Mouse (Mus musculus) gastrocnemius, postnatal 36 days (tissue): ENCODE data around the gene Poc1a. TPM values are rescaled to one million over a fixed set of nuclear protein-coding genes. Genes with fewer than 3 reads are reported as not detected.
A peak's percentile ranks its signal among the peaks of the same experiment; 100 is the strongest.

Source experiments
- DNase-seq, 2 experiments: peaks; one replicate each; pipeline ENCODE4 v3.0.0; 2022
- intact Hi-C: fragments of 180-260 bp; cut with DNase I; formaldehyde crosslinking; loops from one replicate; pipeline ENCODE4 v1.15.1; 2025
- total RNA-seq, 2 experiments: library from RNA; stranded (reverse); gene quantifications; 2 replicates each; pipeline ENCODE4 v1.2.3; 2021

The Poc1a gene
- total RNA-seq, 2 experiments from 2014 or later, result 1.5 to 1.7 TPM

GRCm38 (mm10) chr9:106355975-106356286 lies 75.1 kb downstream of the Poc1a start:
- DNase-seq, result no peak
- intact Hi-C loops, result no loop called here

DNA sequence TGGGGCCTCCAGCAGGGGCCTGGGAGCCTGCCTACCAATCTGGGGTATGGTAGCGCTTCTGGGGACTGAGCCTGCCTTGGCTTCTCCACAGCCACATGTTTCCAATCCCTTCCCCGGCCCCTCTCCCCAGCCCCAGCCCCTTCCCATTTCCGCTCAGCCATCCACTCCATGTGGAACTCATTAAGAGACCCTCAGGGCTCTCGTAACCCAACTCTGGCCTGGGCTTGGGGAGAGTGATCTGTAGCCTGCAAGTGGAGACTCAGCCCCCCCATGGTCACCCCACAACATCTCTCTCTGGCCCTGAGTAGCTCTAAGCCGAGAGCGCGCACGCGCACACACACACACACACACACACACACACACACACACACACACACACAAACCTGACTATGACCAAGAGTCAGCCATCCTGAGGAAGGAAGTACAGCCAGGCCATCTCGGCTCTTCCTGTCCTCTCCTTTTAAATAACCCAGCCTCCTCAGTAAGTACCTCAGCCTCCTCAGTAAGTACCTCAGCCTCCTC lies 75.5 kb downstream of the Poc1a start:
- no peak for DNase-seq
- intact Hi-C loops, result no loop called here

DNA sequence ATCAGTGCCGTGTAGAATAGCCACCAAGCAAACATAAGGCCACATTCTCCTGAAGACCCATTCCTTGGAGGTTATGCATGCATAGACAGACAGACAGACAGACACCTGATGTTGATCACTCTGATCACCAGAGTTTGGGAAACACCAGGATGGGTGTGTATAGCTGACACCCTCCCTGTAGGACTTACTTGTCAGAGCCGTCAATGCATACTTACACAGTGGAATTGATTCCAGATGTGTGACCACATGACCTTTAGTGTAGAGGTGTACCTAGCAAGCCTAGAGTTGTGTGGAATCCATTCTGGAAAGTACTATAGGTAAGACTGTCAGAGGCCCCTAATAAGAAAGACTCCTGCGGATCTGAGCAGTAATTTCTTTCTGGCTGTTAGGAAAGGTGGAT lies 76.3 kb downstream of the Poc1a start:
- intact Hi-C loops, result no loop called here

DNA sequence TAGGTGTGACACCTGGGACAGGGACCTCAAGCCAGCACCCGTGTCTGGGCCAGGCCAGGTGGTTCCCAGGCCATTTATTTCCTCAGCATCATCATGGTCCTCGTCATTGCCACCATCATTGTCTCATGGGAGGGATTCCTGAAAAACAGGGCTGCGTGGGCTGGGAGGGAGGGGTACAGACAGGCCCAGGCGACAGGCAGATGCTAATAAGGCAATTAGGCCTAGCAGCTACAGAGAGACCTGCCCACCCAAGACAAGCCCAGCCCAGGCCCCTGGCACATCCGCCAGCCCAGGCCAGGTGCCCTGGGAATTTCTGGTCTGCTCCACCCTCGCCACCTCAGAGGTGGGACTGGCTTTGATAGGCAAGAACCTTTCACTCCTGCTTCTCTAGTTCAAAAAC lies 78.4 kb downstream of the Poc1a start:
- no peak for DNase-seq
- intact Hi-C loops, result no loop called here

More for the DNA sequence above, 76.3 kb downstream of the Poc1a start:
- no peak for DNase-seq

- intact Hi-C loops, result no loop called here
- no peak for DNase-seq
Observed at GRCm38 (mm10) chr9:106361140-106361539, 80.3 kb downstream of the Poc1a start.

DNA sequence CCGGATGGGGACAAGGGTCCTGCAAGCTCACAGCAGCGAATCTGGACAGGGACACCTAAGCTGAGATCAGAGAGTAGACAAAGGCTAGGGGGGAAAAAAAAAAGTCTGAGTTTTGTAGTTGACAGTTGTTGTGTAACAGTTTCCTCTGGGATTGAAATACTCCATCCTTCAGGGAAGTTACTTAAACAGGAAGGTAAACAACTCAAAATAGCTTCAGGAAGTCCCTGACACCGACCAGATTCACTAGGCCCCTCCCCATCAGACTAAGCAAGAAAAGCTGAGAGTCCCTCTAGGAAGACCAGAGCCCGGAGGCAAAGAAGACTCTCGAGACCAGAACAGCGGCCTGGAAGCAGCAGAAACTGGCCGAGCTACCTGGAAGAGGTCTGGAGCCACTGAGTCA lies 84.5 kb downstream of the Poc1a start:
- intact Hi-C loops, result loop anchor here (5.0 kb wide), 1 partner anchor 112 kb away; the partner anchor contains the start of genes Parp3 and Rrp9

DNA sequence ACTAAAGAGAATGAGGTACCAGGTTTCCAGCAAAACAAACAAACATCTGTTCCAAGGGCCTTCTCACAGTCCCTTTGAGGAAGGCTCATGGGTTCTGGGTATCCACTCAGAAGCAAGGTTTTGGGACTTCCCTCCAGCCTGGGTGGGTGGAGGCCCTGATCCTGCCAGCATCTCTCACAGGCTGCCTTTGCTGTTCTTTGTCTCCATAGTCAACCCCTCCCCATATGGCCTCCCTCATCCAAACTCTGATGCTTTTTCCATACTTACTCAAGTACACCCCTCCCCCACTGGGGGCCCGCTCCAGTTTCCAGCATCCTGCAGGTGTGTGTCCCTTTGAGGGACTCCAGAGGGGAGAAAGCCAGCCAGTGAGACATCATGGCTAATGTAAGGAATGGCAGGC lies 85.3 kb downstream of the Poc1a start:
- intact Hi-C loops, result loop anchor here (5.0 kb wide), 1 partner anchor 111 kb away; the partner anchor contains the start of genes Parp3 and Rrp9
- no peak for DNase-seq

More for the DNA sequence above, 84.5 kb downstream of the Poc1a start:
- no peak for DNase-seq

DNA sequence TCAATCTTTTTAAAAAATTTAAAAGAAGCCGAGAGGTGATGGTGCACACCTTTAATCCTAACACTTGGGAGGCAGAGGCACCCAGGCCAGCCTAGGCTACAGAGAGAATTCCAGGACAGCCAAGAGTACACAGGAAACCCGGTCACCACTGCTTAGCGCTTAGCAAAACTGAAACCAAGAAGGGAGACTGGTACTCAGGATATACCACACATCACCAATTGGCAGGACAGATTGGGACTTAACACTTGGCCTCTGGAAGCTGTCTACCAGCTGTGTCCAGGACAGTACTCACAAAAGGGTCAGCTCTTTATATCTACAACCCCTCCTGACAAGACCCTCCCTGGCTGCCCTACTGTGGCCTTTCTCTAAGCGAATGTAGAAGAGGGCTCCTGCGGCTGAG lies 86.1 kb downstream of the Poc1a start:
- no peak for DNase-seq
- intact Hi-C loops, result loop anchor here (5.0 kb wide), 1 partner anchor 110 kb away; the partner anchor contains the start of genes Parp3 and Rrp9

GRCm38 (mm10) chr9:106367592-106368111 lies 86.8 kb downstream of the Poc1a start:
- peak; percentile 94 to 99 for DNase-seq
- intact Hi-C loops, result loop anchor here (5.0 kb wide), 1 partner anchor 110 kb away; the partner anchor contains the start of genes Parp3 and Rrp9

DNA sequence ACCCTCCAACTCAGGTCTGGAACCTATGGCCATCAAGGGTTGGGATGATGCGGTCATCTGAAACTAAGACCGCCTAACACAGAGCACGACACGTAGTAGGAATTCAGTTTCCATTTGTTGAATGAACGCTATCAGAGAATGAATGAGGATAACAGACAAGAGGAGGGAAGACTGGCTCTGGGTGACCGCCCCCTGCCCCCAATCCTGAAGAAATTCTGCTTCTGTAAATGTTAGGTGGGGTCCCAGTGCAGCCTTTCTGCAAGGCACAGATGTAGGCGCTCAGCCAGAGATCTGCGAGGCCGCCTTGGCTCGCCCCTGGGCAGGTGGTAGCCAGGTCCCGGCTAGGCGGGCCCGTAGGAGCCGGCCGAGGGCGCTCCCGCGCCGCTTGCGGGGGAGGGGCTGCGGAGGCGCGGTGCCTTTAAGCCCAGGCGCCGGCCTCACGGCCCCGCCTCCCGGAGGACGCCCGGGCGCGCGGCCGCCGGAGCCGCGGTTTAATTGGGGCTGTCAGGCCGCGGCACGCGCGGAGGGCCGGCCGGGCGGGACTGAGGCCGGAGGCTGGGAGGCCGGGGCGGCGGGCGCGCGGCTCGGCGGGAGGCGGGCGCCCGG lies 87.4 kb downstream of the Poc1a start, which contains the start of gene Dusp7:
Dusp7 (plus strand) TSS at position 521 of the 606 bp plus-strand sequence.
- intact Hi-C loops, result loop anchor here (5.0 kb wide), 1 partner anchor 109 kb away; the partner anchor contains the start of genes Parp3 and Rrp9
- DNase-seq, result peak; percentile 75 to 86

GRCm38 (mm10) chr9:106368831-106369501 lies 88.1 kb downstream of the Poc1a start:
- intact Hi-C loops, result loop anchor here (5.0 kb wide), 1 partner anchor 108 kb away; the partner anchor contains the start of genes Parp3 and Rrp9
- peak; percentile 41 to 55 for DNase-seq

DNA sequence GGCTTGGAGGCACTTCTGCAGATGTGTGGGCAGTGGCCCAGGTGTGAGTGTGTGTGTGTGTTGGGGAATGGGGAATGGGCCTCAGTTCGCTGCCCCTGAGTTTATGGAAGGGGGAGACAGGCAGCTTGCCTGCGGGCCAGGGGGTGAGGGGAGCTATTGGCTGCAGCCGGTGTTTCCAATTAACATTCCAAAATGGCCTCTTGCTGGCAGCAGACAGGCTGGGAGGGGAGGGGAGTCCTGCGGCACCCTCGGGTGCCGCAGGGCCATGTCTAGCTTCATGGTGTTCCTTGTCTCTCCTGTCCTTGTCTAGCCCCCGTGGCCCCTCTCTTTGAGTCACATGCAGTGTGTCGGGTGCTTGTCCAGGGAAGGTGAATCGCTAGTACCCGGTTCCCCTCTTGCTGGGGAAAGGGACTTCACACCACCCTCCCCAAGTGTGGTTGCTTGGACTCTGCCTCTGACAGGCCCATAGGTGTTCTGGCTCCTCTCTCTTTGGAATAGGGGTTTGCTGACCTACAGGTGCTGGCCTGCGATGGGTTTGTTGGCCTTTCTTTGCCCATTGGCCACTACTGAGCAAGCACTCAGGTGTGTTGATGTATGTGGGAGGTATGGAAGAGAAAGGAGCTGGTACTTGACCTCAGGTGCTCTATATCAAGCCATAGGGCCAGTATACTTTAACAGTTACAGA lies 89.1 kb downstream of the Poc1a start:
- DNase-seq, result peak in 1 of 2 experiments; percentile 37
- intact Hi-C loops, result loop anchor here (2.0 to 5.0 kb wide), 2 partner anchors 41 to 107 kb away; partner anchors contain the start of genes Parp3 and Rrp9

- DNase-seq, result no peak
- intact Hi-C loops, result loop anchor here (2.0 kb wide), 1 partner anchor 40 kb away; no protein-coding TSS in a partner anchor
Observed at GRCm38 (mm10) chr9:106370620-106371383, 89.9 kb downstream of the Poc1a start.

DNA sequence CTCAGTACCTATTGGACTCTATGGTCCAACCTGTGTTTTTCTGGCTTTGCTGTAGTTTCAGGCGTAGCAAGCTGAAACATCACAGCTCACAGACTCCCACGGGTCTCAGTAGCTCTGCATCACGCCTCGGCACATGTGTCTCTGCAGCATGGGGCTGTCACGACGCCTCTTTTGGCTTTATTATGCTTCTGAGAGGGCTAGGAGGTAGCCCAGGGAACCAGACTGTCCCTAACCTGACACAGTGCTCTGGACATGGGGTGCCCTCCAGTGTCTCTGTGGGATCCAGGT lies 90.5 kb downstream of the Poc1a start:
- intact Hi-C loops, result loop anchor here (2.0 kb wide), 1 partner anchor 39 kb away; no protein-coding TSS in a partner anchor

DNA sequence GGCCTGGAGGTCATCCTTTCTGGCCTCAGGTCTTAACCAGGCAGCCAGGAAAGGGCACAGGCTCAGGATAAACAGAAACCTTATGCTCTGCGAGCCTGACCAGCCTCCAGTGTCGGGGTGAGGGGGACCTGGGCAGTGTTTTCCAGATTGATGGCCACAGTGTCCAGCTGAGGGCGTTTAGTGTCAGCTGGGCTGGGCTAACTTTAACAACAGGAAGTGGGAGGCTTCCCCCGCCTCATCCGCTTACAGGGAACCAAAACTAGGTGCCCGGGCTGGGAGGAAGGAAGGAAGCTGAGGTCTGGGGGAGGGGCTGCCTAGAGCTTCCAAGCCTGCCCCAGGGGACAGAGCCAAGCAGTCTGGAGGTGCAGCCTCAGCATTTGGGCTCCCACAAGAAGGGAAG lies 90.9 kb downstream of the Poc1a start:
- DNase-seq, result peak; percentile 79 to 82
- intact Hi-C loops, result loop anchor here (2.0 kb wide), 1 partner anchor 39 kb away; no protein-coding TSS in a partner anchor

More for the DNA sequence above, 90.5 kb downstream of the Poc1a start:
- DNase-seq, result no peak

GRCm38 (mm10) chr9:106372431-106373412 lies 91.9 kb downstream of the Poc1a start:
- intact Hi-C loops, result no loop called here
- no peak for DNase-seq

DNA sequence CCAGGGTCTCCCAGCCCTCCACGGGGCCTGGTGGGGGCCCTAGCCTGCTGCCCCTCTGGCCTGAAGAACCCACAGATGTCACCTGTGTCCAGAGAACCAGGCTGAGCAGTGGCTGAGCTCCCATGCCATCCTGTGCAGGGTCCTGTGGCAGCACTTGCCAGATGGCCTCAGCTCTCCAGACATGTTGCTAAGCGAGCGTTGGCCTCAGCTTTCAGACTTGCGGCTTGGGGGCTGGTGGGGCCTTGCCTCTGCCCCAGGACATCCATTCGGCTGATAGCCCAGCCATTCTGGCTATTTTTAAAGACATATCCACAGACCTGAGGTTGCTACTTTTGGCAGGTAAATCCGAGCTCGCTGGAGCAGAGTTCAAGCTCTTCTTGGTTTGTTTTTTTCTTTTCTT lies 93.1 kb downstream of the Poc1a start:
- intact Hi-C loops, result no loop called here
- DNase-seq, result no peak

DNA sequence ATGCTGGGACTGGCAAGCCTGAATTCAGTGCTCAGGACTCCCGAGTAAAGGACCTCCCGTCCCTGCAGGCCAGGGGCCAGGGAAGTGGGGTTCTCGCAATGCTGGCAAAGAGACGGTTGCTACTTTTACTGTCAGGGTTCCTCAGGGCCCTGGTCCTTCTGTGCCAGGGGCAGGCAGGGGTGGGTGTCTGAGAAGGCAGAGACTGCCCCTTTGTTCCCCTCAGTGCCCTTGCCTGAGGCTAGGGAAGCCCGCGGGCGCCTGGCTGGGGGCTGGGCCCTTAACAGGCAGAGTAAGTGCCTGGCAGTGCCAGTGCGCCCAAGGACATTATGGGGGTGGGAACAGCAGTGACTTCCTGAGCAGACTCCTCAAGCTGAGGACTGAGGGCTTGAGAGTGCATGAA lies 96.4 kb downstream of the Poc1a start:
- intact Hi-C loops, result no loop called here
- no peak for DNase-seq

DNA sequence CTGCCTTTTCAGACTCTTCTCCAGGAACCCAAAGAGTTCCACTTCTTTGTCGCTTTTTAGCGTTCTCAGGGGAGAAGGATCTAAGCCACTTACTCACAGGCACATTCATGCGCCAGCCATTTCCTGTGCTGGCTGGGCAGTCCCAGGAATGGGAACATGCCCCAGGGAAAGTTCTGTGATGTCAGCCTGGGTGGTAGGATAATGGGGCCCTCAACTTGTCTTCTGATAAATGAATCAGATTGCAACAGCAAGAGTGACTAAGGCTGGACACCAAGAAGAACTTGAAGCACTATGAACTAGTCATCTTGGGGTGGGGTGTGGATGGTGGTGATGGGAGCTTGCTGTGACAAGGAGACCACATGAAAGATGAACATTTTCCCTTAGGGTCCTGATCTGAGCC lies 97.2 kb downstream of the Poc1a start:
- intact Hi-C loops, result no loop called here
- DNase-seq, result no peak
